In the genomic region with DNA sequence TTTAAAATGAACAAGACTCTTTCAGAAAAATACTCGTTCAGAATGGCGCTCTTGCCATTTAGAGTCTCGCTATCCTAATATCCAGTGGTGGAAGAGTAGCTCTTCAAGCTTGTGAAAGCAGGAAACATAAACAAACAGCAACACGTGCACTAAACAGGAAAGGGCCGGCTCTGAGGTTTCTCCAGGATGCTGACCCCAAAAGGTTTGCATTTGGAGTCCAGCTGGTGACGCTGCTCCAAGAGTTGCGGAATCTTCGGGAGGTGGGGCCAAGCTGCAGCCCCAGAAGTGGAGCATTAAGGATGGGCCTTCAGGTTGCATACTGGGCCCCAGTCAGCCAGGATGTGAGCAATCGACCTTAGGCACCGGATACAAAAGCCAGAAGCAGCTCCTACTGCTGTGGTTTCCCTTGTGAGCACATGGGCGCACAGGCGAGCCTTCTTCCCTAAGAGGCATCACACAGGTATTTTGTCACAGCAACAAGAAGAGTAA, we compare ENCODE assay signal across 8 mouse cellular contexts.
A peak's percentile ranks its signal among the peaks of the same experiment; 100 is the strongest.
DNase-seq lines count a peak whose midpoint lies in the region; ATAC-seq and TF ChIP-seq lines count a peak whose summit lies in the region.

No protein-coding gene starts in this region.

- DNase-seq in heart, postnatal 36 days, result peak; percentile 47 to 48
- DNase-seq in thymus, postnatal 4 days, result peak; percentile 40
- DNase-seq in forebrain, embryonic 11.5 days (ENCODE audit: low spot score), result no peak
- DNase-seq in cerebellum, adult 11 months, result no peak
- DNase-seq in midbrain, embryonic 14.5 days, result no peak

- 0 out of 2 replicates have a peak overlapping the region, but pooled peaks have one; percentile 26 for H3K4me2 ChIP-seq in limb, embryonic 15.5 days
- H3K4me2 ChIP-seq in forebrain, embryonic 11.5 days (ENCODE audit: low read depth, low read length, severe bottlenecking), result no peak overlapping the region
- H3K4me2 ChIP-seq in midbrain, embryonic 14.5 days (ENCODE audit: low read length), result no peak overlapping the region

- H3K27ac ChIP-seq in limb, embryonic 15.5 days, result peak overlapping the region; percentile 76
- H3K27ac ChIP-seq in forebrain, embryonic 11.5 days (ENCODE audit: low read depth, low read length), result no peak overlapping the region
- H3K27ac ChIP-seq in midbrain, embryonic 14.5 days (replicated peaks; ENCODE audit: low read depth, low read length), result no peak overlapping the region

- H3K36me3 ChIP-seq in C2C12 (ENCODE audit: control insufficient read depth, insufficient read depth), result no peaks in the 10 kb centered on the region
- no peaks in the 10 kb centered on the region for H3K36me3 ChIP-seq in limb, embryonic 15.5 days
- no peaks in the 10 kb centered on the region for H3K36me3 ChIP-seq in forebrain, embryonic 11.5 days (ENCODE audit: control insufficient read depth, insufficient read depth, low read length)
- H3K36me3 ChIP-seq in midbrain, embryonic 14.5 days (ENCODE audit: control insufficient read depth, insufficient read depth, low read length), result no peaks in the 10 kb centered on the region

- H3K9ac ChIP-seq in limb, embryonic 15.5 days, result no peak overlapping the region
- no peak overlapping the region for H3K9ac ChIP-seq in forebrain, embryonic 11.5 days (ENCODE audit: low read length)
- no peak overlapping the region for H3K9ac ChIP-seq in midbrain, embryonic 14.5 days (replicated peaks; ENCODE audit: low read length)

- intact Hi-C loops in heart, postnatal 36 days (cut with DNase I), result no loop called here

- H3K27me3 ChIP-seq in C2C12 (ENCODE audit: control insufficient read depth, insufficient read depth, insufficient read length), result no peaks in the 10 kb centered on the region
- no peaks in the 10 kb centered on the region for H3K27me3 ChIP-seq in limb, embryonic 15.5 days
- H3K27me3 ChIP-seq in forebrain, embryonic 11.5 days (ENCODE audit: control insufficient read depth, insufficient read depth, low read length), result no peaks in the 10 kb centered on the region
- H3K27me3 ChIP-seq in midbrain, embryonic 14.5 days (ENCODE audit: control insufficient read depth, insufficient read depth, low read length), result no peaks in the 10 kb centered on the region

- H3K4me1 ChIP-seq in limb, embryonic 15.5 days, result peaks cover 59% of the 10 kb centered on the region
- H3K4me1 ChIP-seq in forebrain, embryonic 11.5 days (replicated peaks; ENCODE audit: control insufficient read depth, insufficient read depth, low read length), result no peaks in the 10 kb centered on the region
- H3K4me1 ChIP-seq in midbrain, embryonic 14.5 days (ENCODE audit: control insufficient read depth, insufficient read depth, low read length), result peaks cover 6% of the 10 kb centered on the region; the same call in 1 of the 2 replicates

- ATAC-seq in common myeloid progenitor, adult 5-6 weeks (replicated peaks; ENCODE audit: low read depth, poor library complexity, severe bottlenecking), result peak; percentile 42
- ATAC-seq in limb, embryonic 15.5 days (ENCODE audit: insufficient number of reproducible peaks, low FRiP score, low TSS enrichment, low read depth), result 0 out of 2 replicates have a peak, but pooled peaks have one; percentile 25
- no peak for ATAC-seq in forebrain, embryonic 11.5 days (replicated peaks; ENCODE audit: low FRiP score)
- no peak for ATAC-seq in midbrain, embryonic 14.5 days (ENCODE audit: low FRiP score, low TSS enrichment)

- H3K9me3 ChIP-seq in limb, embryonic 15.5 days, result no peaks in the 10 kb centered on the region
- H3K9me3 ChIP-seq in forebrain, embryonic 11.5 days (ENCODE audit: control insufficient read depth, low read length), result no peaks in the 10 kb centered on the region
- no peaks in the 10 kb centered on the region for H3K9me3 ChIP-seq in midbrain, embryonic 14.5 days (ENCODE audit: control insufficient read depth, low read length)

- H3K79me2 ChIP-seq in C2C12 (ENCODE audit: control insufficient read depth, insufficient read depth), result no peaks in the 10 kb centered on the region

- H3K4me3 ChIP-seq in C2C12 (ENCODE audit: insufficient read depth, poor library complexity, severe bottlenecking), result no peak overlapping the region
- no peak overlapping the region for H3K4me3 ChIP-seq in limb, embryonic 15.5 days
- no peak overlapping the region for H3K4me3 ChIP-seq in forebrain, embryonic 11.5 days (ENCODE audit: low read depth, low read length)
- no peak overlapping the region for H3K4me3 ChIP-seq in midbrain, embryonic 14.5 days (replicated peaks; ENCODE audit: low read depth, low read length)

- TF ChIP-seq CTCF in C2C12 (IDR thresholded peaks at IDR 0.05; ENCODE audit: control insufficient read depth, insufficient read depth, insufficient read length), result no peak

- 24% methylated on average over 12 of the region's 12 CpGs for WGBS in limb, embryonic 15.5 days
- 83% methylated on average over 12 of the region's 12 CpGs for WGBS in forebrain, embryonic 11.5 days
- WGBS in midbrain, embryonic 14.5 days, result 81% methylated on average over 12 of the region's 12 CpGs

- no peak overlapping the region for H3ac ChIP-seq in C2C12 (ENCODE audit: control insufficient read depth, insufficient read length, low read depth)

- no peaks in the 10 kb centered on the region for H3K79me3 ChIP-seq in C2C12 (ENCODE audit: low read depth)

TF ChIP-seq in C2C12, 6 proteins besides CTCF, POLR2A, EP300 and RAD21:
- TF ChIP-seq FOSL1 (IDR thresholded peaks at IDR 0.05; ENCODE audit: insufficient read depth, low read length, poor library complexity, severe bottlenecking), result no peak
- TF ChIP-seq MAX (IDR thresholded peaks at IDR 0.05), result no peak
- no peak for TF ChIP-seq MYOG (IDR thresholded peaks at IDR 0.05; ENCODE audit: control insufficient read depth, extremely low read depth, insufficient read length)
- TF ChIP-seq USF1 (IDR thresholded peaks at IDR 0.05; ENCODE audit: low read depth), result no peak
- TF ChIP-seq CEBPB (IDR thresholded peaks at IDR 0.05; ENCODE audit: low read depth), result peak; percentile 62
- TF ChIP-seq MYOD1 (IDR thresholded peaks at IDR 0.05; ENCODE audit: control insufficient read depth, insufficient read length, low read depth), result no peak

Comparison
In these comparisons a context has a peak if more than half of its experiments do, and no peak if none do; other contexts are left out.
1. ATAC-seq: peak in common myeloid progenitor, adult 5-6 weeks (single experiment) and limb, embryonic 15.5 days (single experiment); none in forebrain, embryonic 11.5 days (single experiment) and midbrain, embryonic 14.5 days (single experiment).
2. DNase-seq: peak in heart, postnatal 36 days (2 of 2) and thymus, postnatal 4 days (single experiment); none in forebrain, embryonic 11.5 days (single experiment), cerebellum, adult 11 months (single experiment) and midbrain, embryonic 14.5 days (single experiment).